Mouse (Mus musculus): ENCODE measurements at regions not wholly inside any gene's neighbourhood (a gene's known extent, or its start where the extent isn't known, plus 50 kb on each side); places are given as distances from the start of the nearest gene placed in this dataset.
A peak's percentile ranks its signal among the peaks of the same experiment; 100 is the strongest.

DNA sequence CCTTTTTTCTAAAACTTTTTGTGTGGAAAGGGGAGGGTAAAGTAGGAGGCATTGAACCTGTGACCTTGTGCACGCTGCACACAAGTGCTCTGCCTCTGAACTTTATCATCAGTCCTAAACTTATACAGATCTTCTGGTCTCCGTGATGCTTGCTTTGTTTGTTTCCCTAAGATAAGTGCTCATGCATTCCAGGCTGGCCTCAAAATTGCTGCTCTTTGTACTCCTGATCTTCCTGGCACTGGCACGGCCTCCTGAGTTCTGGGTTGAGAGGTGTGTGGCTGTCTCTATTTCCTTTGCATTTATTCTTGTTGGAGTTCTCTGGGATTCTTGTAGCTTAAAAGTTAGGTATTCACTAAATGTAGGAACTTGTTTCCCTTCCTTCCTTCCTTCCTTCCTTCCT, 86.1 kb upstream of the Aldh1a3 start:
- DNase-seq: no peak
- no peaks in the 10 kb centered on the region for H3K27me3 ChIP-seq (ENCODE audit: control insufficient read depth, insufficient read depth, low read length)
- H3K27ac ChIP-seq (ENCODE audit: insufficient read depth, low read length): no peak overlapping the region
- no peak overlapping the region for H3K4me3 ChIP-seq (replicated peaks; ENCODE audit: insufficient read depth, low read depth, low read length)
- no peaks in the 10 kb centered on the region for H3K4me1 ChIP-seq (ENCODE audit: control insufficient read depth, insufficient read depth, low read length)
- 76% methylated on average over 3 of the region's 3 CpGs for whole genome bisulfite sequencing
- TF ChIP-seq CTCF (IDR thresholded peaks at IDR 0.05; ENCODE audit: borderline replicate concordance, insufficient read depth, low read depth, low read length) (no peak), POLR2A (IDR thresholded peaks at IDR 0.05; ENCODE audit: borderline replicate concordance, insufficient read depth, low read length) (no peak)

DNA sequence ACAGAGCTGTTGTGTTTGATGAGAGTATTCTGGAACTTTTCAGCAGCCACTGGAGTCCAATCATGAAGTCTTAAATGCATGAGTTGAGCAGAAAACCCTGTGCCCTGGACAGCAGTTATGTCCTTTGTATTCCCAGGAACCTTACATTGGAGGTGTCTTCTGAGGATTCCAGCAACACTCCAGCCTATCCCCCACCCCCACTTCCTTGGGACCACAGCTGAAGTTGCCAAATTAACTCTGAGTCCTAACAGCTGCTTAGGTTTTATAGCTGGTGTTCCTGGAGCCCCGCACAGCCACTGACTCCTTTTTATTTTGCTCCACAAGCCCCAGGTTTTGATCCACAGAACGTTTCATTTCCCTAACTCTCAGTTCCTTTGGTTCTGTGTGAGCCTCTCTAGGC, 78.4 kb upstream of the Aldh1a3 start:
- Histone ChIP-seq H3K4me1 (ENCODE audit: control insufficient read depth, insufficient read depth, low read length) (no peaks in the 10 kb centered on the region), H3K4me3 (replicated peaks; ENCODE audit: insufficient read depth, low read depth, low read length) (no peak overlapping the region), H3K27me3 (ENCODE audit: control insufficient read depth, insufficient read depth, low read length) (no peaks in the 10 kb centered on the region), H3K27ac (ENCODE audit: insufficient read depth, low read length) (no peak overlapping the region)
- WGBS: 39% methylated on average over 2 of the region's 2 CpGs
- DNase-seq: no peak
- TF ChIP-seq CTCF (IDR thresholded peaks at IDR 0.05; ENCODE audit: borderline replicate concordance, insufficient read depth, low read depth, low read length) (no peak), POLR2A (IDR thresholded peaks at IDR 0.05; ENCODE audit: borderline replicate concordance, insufficient read depth, low read length) (no peak)

DNA sequence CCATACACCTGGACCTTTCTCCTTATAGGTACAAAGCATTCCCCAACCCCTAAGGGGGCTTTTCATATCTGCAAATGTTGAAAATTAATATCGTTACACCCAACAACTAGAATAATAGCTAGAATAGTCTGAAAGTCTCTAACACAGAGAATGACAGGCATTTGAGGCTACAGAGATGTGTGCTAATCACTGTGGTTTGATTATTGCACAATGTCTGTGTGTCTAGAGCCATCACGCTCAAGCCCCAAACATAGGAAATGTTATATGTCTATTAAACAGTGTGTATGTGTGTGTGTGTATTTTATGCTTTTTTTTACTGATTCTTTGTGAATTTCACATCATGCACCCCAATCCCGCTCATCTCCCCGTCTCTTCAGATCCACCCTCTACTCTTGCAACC, 77.2 kb upstream of the Aldh1a3 start:
- H3K4me3 ChIP-seq (replicated peaks; ENCODE audit: insufficient read depth, low read depth, low read length): no peak overlapping the region
- no peaks in the 10 kb centered on the region for H3K27me3 ChIP-seq (ENCODE audit: control insufficient read depth, insufficient read depth, low read length)
- no peak for DNase-seq
- 99% methylated on average over 4 of the region's 4 CpGs for WGBS
- no peak overlapping the region for H3K27ac ChIP-seq (ENCODE audit: insufficient read depth, low read length)
- H3K4me1 ChIP-seq (ENCODE audit: control insufficient read depth, insufficient read depth, low read length): no peaks in the 10 kb centered on the region
- TF ChIP-seq POLR2A (IDR thresholded peaks at IDR 0.05; ENCODE audit: borderline replicate concordance, insufficient read depth, low read length) (no peak), CTCF (IDR thresholded peaks at IDR 0.05; ENCODE audit: borderline replicate concordance, insufficient read depth, low read depth, low read length) (no peak)

DNA sequence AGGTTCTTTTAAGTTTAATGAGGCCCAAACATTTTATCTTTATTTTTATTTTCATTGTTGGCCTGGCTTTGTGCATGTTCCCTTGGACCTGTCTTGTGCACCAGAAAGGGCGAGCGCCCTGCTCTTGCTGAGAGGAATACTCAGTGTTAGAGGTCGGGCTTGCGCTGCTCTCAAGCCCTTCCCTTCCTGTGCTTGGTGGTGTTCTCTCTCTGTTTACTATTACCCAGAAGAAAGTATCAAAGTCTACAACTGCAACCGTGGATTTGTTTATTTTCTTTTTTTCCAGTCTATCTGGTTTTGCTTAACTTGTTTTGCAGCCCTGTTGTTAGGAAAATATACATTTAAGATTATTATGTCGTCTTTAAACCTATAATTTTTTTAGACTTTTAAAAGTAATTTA, 74.1 kb upstream of the Aldh1a3 start:
- TF ChIP-seq POLR2A (IDR thresholded peaks at IDR 0.05; ENCODE audit: borderline replicate concordance, insufficient read depth, low read length): no peak
- TF ChIP-seq CTCF (IDR thresholded peaks at IDR 0.05; ENCODE audit: borderline replicate concordance, insufficient read depth, low read depth, low read length): no peak
- no peaks in the 10 kb centered on the region for H3K27me3 ChIP-seq (ENCODE audit: control insufficient read depth, insufficient read depth, low read length)
- H3K4me1 ChIP-seq (ENCODE audit: control insufficient read depth, insufficient read depth, low read length): no peaks in the 10 kb centered on the region
- H3K4me3 ChIP-seq (replicated peaks; ENCODE audit: insufficient read depth, low read depth, low read length): no peak overlapping the region
- no peak overlapping the region for H3K27ac ChIP-seq (ENCODE audit: insufficient read depth, low read length)
- WGBS: 89% methylated on average over 6 of the region's 6 CpGs
- no peak for DNase-seq

DNA sequence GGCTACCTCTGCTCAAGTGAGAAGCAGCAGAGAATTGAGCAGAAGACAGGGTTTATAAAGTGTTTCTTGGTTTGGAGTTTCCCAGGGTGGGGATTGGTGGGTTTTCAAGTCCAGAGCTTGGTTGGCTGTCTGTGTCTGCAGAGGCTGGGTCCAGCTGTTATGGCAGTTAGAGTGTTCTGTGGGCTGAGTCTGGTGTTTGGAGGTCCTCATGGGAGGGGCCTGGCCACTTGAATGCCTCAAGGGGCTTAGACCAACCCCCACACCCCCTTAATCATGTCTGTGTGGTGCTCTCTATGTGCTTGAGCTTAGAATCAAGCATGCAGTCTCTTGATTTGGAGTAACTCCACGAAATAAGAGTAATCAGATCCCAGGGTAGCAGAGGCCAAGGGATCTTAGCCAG, 70.2 kb upstream of the Aldh1a3 start:
- Histone ChIP-seq H3K27ac (ENCODE audit: insufficient read depth, low read length) (no peak overlapping the region), H3K27me3 (ENCODE audit: control insufficient read depth, insufficient read depth, low read length) (no peaks in the 10 kb centered on the region), H3K4me1 (ENCODE audit: control insufficient read depth, insufficient read depth, low read length) (no peaks in the 10 kb centered on the region), H3K4me3 (replicated peaks; ENCODE audit: insufficient read depth, low read depth, low read length) (no peak overlapping the region)
- no peak for DNase-seq
- no peak for TF ChIP-seq CTCF (IDR thresholded peaks at IDR 0.05; ENCODE audit: borderline replicate concordance, insufficient read depth, low read depth, low read length)
- TF ChIP-seq POLR2A (IDR thresholded peaks at IDR 0.05; ENCODE audit: borderline replicate concordance, insufficient read depth, low read length): no peak
- WGBS: 50% methylated on average over 1 of the region's 1 CpGs

DNA sequence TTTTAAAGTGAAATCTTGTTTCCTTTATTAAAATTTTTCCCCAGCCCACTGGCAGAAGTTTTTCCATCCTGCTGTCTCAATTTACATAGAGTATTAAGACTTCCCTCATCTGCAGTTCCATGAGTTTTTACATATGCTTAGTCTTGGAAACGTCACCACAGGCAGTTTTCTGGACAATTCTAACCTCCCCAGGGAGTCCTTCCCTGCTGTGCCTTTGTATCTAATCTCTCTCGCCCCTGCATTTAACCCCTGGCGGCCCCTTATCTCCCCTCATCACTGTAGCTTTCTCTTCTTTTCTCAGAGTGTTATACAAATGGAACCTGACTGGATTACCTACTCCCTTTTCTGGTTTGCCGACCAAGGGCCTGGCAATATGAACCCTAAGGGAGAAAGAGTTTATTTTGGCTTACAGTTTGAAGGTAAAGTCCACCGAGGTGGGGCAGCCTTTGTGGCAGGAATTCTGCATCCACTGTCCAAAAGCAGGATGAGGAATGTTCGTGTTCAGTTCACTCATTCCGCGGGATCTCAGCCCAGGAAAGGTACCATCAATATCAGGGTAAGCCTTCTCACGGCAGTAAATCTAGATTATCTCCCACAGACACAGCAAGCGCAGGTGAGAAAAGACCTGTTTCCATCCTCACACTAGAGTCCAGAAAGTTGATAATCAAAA, 66.0 kb upstream of the Aldh1a3 start:
- TF ChIP-seq CTCF (IDR thresholded peaks at IDR 0.05; ENCODE audit: borderline replicate concordance, insufficient read depth, low read depth, low read length) (no peak), POLR2A (IDR thresholded peaks at IDR 0.05; ENCODE audit: borderline replicate concordance, insufficient read depth, low read length) (no peak)

DNA sequence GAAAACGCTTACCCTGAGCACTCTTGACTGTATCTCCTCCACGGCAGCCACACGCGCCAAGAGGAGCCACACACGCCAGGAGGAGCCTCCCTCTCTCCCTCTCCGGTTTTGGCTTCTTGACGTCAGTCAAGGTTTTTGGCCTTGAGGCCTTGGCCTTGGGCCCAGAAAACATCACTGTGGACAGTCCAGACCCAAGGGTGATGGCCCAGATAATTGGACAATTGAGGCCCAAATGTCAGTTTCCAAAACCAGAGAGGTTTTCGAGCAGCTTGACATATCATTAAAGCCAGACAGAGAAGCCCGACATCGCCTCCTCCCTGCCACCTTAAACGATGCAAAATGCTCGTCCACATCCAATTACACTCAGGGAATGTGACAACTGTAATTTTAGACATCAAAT, 65.4 kb upstream of the Aldh1a3 start:
- WGBS: 12% methylated on average over 12 of the region's 12 CpGs
- no peaks in the 10 kb centered on the region for H3K27me3 ChIP-seq (ENCODE audit: control insufficient read depth, insufficient read depth, low read length)
- H3K4me1 ChIP-seq (ENCODE audit: control insufficient read depth, insufficient read depth, low read length): no peaks in the 10 kb centered on the region
- H3K27ac ChIP-seq (ENCODE audit: insufficient read depth, low read length): no peak overlapping the region
- DNase-seq: peak; percentile 6 to 10
- TF ChIP-seq POLR2A (IDR thresholded peaks at IDR 0.05; ENCODE audit: borderline replicate concordance, insufficient read depth, low read length): no peak
- no peak for TF ChIP-seq CTCF (IDR thresholded peaks at IDR 0.05; ENCODE audit: borderline replicate concordance, insufficient read depth, low read depth, low read length)
- H3K4me3 ChIP-seq (replicated peaks; ENCODE audit: insufficient read depth, low read depth, low read length): no peak overlapping the region

More for the DNA sequence above, 66.0 kb upstream of the Aldh1a3 start:
- Histone ChIP-seq H3K4me3 (replicated peaks; ENCODE audit: insufficient read depth, low read depth, low read length) (no peak overlapping the region), H3K27ac (ENCODE audit: insufficient read depth, low read length) (no peak overlapping the region), H3K4me1 (ENCODE audit: control insufficient read depth, insufficient read depth, low read length) (no peaks in the 10 kb centered on the region), H3K27me3 (ENCODE audit: control insufficient read depth, insufficient read depth, low read length) (no peaks in the 10 kb centered on the region)
- WGBS: 69% methylated on average over 10 of the region's 10 CpGs
- DNase-seq: no peak

DNA sequence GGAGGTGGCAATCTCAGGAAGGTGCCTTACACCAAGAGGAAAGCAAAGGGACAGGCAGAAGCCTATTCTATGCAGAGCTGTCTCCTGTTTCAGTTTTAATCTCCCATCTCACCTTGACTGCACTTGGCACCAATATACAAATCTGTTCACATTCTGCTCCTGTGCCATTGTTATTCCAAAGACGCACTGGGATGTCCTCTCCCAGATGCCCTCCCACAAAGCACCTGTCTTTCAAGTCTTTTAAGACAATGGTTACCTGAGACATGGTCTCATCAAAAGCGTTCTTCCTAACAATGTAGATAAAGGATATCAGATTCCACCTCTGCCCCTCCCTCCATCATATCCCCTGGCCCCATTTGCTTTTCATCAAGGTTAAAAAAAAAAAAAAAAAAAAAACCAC, 64.2 kb upstream of the Aldh1a3 start:
- H3K4me1 ChIP-seq (ENCODE audit: control insufficient read depth, insufficient read depth, low read length): no peaks in the 10 kb centered on the region

More for the DNA sequence above, 64.2 kb upstream of the Aldh1a3 start:
- no peak overlapping the region for H3K4me3 ChIP-seq (replicated peaks; ENCODE audit: insufficient read depth, low read depth, low read length)
- TF ChIP-seq CTCF (IDR thresholded peaks at IDR 0.05; ENCODE audit: borderline replicate concordance, insufficient read depth, low read depth, low read length): no peak
- TF ChIP-seq POLR2A (IDR thresholded peaks at IDR 0.05; ENCODE audit: borderline replicate concordance, insufficient read depth, low read length): no peak
- no peaks in the 10 kb centered on the region for H3K27me3 ChIP-seq (ENCODE audit: control insufficient read depth, insufficient read depth, low read length)
- DNase-seq: no peak
- H3K27ac ChIP-seq (ENCODE audit: insufficient read depth, low read length): no peak overlapping the region
- 74% methylated on average over 2 of the region's 2 CpGs for WGBS

All from cerebellum, adult 2 months (tissue).